Mouse (Mus musculus) thymus, postnatal 4 days (tissue): ENCODE data around the gene Xlr3a.
"Not testable (repeated sequence)": the region's sequence is repeated elsewhere in the genome, so short reads cannot be mapped to it uniquely, and the experiment has no call there.

Source experiments
- DNase-seq: peaks from one replicate; pipeline ENCODE4 v3.0.0; 2021

The Xlr3a gene

GRCm38 (mm10) chrX:73096941-73097508, at the start of gene Xlr3a:
Xlr3a (minus strand) TSS chrX:73097095.
- peak; percentile 15 for DNase-seq

GRCm38 (mm10) chrX:73143218-73143618, 46.3 kb upstream of the Xlr3a start:
- not testable (repeated sequence) for DNase-seq

- not testable (repeated sequence) for DNase-seq
Observed at GRCm38 (mm10) chrX:73122859-73123829, 26.2 kb upstream of the Xlr3a start.

GRCm38 (mm10) chrX:73116747-73117146, 19.9 kb upstream of the Xlr3a start, which contains the start of gene Gm14685:
Gm14685 (plus strand) TSS chrX:73117047.
- not testable (repeated sequence) for DNase-seq

- peak; percentile 33 for DNase-seq
Observed at GRCm38 (mm10) chrX:73082267-73083055, 14.4 kb downstream of the Xlr3a start, which contains the start of gene Xlr4a. Xlr4a (minus strand) TSS chrX:73082478.

GRCm38 (mm10) chrX:73066765-73067312, 30.1 kb downstream of the Xlr3a start:
- not testable (repeated sequence) for DNase-seq

- DNase-seq, result no peak
Observed at GRCm38 (mm10) chrX:73064415-73064793, 32.5 kb downstream of the Xlr3a start, which contains the start of gene Pnma3. Pnma3 (plus strand) TSS chrX:73064787.

- DNase-seq, result no peak
Observed at GRCm38 (mm10) chrX:73063512-73064414, 33.1 kb downstream of the Xlr3a start.

- DNase-seq, result no peak
Observed at GRCm38 (mm10) chrX:73062323-73062722, 34.6 kb downstream of the Xlr3a start.

- DNase-seq, result no peak
Observed at GRCm38 (mm10) chrX:73061528-73061927, 35.4 kb downstream of the Xlr3a start.

GRCm38 (mm10) chrX:73053860-73054563, 42.9 kb downstream of the Xlr3a start:
- peak; percentile 91 for DNase-seq

- no peak for DNase-seq
Observed at GRCm38 (mm10) chrX:73039666-73040065, 57.2 kb downstream of the Xlr3a start.

GRCm38 (mm10) chrX:73038831-73039230, 58.1 kb downstream of the Xlr3a start:
- no peak for DNase-seq

- DNase-seq, result no peak
Observed at GRCm38 (mm10) chrX:73037003-73037402, 59.9 kb downstream of the Xlr3a start, which contains the start of gene Pnma5. Pnma5 (minus strand) TSS chrX:73037103.
